Mouse (Mus musculus): ENCODE results near the gene Capn2.

The Capn2 gene

DNA sequence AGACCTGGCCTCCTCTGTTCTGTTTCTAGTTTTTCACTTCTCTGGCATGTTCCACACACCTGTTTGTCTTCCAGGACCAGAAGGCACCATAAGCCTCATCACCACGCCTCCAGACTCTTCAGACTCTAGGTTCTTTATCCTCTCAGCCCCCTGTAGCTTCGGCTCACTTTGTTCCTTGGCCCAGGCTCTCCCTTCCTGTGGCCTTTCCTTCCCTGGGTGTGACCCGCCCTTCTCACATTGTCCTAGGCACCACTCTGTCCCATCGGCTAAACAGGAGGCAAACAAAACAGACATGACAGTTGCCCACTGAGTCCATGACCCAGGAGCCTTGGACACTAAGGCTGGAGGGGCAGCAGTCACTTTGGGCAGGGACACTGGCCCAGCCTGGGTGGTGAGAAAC lies 17.2 kb downstream of the Capn2 start:
- no peak for DNase-seq

GRCm38 (mm10) chr1:182499443-182500089 lies 17.8 kb downstream of the Capn2 start:
- no peak for DNase-seq

- no peak for DNase-seq
Observed at GRCm38 (mm10) chr1:182497736-182498135, 19.7 kb downstream of the Capn2 start.

GRCm38 (mm10) chr1:182496685-182497084 lies 20.7 kb downstream of the Capn2 start:
- DNase-seq: no peak

DNA sequence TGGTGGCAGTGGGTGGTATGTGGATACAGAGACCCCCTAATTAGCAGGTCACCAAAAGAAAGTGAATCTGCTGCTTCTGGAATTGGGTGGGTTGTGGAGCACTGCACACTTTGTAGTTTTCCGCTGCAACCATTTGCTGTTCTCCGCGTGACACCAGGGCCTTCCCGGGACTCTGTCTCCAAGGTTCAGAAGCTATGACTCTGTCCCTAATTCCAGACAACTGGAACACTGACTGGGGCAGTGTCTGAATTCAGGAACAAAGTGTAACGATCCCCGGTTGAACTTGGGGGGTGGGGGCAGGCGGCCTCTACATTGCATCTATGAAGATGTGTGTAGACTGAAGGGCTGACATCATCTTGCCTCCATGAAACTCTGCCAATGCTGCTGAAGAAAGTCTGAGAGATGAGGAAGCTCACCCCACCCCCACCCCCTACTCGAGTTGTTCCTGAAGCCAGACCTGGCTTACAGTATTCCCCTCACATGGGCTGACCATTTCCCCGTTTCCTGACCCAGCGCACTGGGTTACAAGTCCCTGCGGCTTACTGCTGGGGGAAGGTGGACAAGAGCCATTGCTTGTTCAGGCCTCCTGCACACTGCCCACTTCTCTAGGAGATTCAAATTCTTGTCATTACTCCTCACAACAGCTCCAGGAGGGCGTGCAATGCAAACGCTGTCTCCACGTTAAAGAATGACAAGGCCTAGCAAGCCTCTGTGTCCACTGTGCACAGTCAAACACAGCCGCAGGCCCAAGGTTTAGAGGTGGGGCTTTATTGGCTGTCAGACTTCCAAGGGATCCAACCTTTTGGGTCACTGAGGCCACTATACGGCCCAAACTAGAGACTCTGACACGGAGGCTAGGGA lies 22.9 kb downstream of the Capn2 start:
- no peak for DNase-seq

DNA sequence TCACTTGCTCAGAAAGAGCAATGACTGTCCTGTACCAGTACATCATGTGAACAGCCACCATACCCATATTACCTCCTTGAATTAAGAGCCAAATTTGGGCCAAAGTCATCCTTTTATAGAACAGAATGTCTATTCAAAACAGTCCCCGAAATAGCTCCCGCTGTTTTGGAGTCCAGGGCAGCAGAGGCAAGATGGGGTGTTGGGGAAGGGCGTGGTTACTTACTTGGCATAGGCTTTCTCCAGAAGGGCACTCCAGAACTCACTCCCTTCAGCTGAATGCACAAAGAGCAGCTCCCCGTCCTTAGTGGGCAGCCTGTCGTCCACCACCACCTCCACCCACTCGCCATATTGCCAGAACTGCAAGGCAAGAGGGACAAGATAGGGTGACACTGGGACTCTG lies 25.6 kb downstream of the Capn2 start:
- no peak for DNase-seq

GRCm38 (mm10) chr1:182490568-182490967 lies 26.8 kb downstream of the Capn2 start:
- no peak for DNase-seq

DNA sequence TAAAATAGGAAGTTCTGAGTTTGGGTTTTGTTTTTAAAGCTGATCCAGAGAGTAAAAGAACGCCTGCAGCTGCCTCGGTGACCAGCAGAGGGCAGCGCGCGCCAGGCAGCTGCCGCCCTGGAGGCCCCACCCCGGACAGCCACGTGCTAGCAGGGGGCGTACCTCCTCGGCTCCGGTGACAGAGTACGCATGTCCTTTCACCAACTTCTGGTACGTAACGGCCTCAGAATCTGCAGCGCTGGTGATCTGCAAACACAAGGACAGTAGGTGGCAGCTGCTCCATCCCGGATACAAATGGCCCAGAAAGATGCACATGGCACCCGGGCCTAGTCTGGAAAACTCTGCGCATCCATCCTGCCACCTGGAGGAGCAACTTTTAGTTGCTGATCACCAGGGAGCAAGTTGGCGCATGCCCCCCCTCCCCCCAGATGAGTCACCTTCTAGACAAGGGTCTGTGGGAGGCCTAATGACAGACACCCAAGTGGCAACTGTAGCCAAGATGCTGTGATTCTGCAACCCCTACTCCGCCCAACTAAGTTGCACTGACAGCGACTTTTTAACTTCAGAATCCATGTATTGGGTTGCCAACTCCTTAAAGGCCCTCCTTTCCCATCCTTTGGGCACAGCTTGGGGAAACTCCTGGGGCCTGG lies 27.5 kb downstream of the Capn2 start:
- DNase-seq: peak; percentile 87

- DNase-seq: no peak
Observed at GRCm38 (mm10) chr1:182488503-182488902, 28.9 kb downstream of the Capn2 start.

DNA sequence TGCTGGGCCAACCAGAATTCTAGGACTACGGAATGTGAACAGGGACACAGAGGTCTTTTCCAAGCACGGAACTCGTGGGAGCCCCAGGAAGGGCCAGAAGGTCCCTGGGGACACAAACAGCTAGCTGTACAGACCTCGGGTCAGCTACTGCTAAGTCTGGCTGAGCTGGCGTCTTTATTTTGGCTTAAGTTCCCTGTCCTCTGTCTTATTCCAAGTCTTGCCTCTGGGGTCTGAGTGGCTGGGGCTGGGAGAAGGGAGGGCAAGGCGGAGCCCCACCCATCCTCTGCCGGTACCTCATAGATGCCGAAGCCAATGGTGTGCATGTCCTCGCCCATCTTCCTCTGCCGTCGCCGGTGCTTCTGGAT lies 33.5 kb downstream of the Capn2 start:
- no peak for DNase-seq

- DNase-seq: no peak
Observed at GRCm38 (mm10) chr1:182482991-182483909, 34.2 kb downstream of the Capn2 start.

DNA sequence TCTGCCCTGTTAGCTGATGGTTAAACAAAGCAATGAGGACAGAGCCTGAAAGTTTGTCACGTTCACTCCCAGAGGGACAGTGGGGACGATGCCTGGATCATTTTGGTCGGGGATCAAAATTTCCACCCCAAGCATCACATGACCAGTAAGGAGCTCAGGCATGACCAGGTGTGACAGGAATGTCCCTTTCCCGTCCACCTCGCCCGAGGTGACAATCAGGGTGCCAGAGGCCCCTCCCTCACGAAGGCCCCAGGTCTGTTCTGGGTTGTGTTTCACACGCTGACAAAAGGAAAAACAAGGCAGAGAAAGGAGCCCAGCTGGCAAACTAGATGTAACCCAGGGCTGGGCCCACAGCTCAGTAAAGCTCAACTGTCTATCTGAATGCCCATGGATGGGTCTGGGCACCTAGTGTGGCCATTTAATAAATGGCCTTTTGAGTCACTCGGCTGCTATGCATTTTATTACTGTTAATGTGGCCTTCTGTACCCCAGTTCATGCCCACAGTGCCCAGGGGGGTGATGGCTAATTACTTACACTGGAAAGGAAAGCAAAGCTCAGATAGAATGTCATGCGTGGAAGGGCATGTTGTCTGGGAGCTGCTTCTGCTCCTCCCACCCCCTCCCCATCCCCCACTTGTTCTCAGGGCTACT lies 35.6 kb downstream of the Capn2 start:
- DNase-seq: no peak

DNA sequence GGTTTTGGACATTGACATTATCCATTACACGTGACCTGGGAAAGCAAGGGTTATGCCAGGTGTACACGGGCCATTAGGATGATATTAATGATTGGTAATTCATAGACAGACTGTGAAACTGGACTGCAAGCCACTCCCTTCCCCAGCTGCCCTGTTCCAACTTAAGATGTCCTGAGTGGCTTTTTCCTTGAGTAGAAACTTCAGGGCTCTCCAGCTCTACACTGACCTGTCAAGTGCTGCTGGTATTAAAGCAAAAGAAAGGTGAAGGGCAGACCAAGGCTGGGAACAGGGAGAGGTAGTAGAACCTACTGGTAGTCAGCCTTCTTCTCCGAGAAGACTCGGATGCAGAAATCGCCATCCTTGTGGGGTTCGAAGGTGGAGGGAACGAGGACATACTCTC lies 36.3 kb downstream of the Capn2 start:
- no peak for DNase-seq

DNA sequence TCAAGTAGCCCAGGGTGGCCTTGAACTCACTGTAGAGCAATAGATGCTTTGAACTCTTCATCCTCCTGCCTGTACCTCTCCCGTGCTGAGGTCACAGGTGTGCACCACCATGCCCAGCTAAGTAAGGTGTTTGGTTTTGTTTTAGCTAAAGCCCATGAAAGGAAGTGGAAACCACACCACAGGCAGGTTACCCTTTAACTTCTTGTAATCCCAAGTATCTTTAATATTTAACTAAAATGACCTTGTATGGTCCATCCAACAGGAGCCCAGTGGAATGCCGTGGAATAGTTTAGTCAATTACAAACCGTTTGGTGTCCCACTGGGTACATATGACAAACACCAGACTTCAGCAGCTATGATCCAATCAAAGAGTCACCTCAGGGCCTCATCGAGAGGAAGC lies 38.5 kb downstream of the Capn2 start:
- DNase-seq: no peak

DNA sequence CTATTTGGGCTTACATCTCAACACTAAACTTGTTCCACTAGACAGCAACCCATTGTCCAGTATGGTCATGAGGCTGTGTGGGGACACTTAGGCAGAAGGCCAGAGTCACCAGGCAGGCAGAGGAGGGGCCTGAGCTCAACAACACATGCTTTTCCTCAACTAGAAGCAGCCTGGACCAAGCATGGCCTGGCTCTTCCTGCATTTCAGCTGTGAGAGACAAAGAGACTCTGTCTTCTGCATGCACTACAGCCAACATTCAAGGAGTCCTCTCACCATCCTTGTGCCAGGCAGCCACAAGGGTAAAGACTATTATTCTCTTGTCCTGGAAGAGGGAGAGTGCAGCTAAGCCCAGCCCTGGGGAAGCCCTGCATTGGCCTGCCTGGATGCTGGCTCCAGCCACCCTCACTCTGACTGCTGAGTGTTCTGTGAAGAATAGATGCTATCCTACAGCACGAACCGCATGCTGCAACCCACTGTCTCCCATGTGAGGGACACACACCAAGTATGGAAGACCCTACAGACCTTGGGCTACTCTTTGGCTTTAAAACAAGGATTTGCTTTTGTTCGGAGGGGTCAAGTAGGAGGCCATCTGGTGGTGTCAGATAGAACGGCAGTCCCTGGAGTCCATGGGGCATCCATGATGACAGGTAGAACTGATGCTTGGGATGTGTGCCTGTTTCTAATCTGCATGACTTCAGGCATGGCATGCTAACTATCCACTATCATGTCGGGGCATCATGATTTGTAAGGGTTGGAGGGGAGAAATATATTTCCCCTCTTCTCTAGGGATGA lies 42.2 kb downstream of the Capn2 start:
- no peak for DNase-seq

DNA sequence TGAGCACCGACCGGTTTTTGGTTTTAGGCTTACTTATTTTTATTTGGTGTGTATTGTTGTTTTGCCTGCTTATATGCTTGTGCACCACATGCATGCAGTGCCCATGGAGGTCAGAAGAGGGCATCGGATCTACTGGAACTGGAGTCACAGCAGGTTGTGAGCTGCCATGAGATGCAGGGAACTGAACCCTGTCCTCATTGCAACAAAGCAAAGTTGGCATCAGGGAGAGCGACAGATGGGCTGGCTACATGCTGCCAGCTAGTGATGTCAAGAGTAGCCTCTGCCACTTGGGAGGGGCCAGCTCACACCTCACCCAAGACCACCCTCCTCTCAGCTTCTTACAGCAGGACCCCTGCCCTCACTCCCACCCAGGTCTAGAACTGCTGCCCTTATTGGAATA lies 51.4 kb downstream of the Capn2 start:
- DNase-seq: no peak

- no peak for DNase-seq
Observed at GRCm38 (mm10) chr1:182465309-182465708, 52.1 kb downstream of the Capn2 start.

GRCm38 (mm10) chr1:182461813-182462212 lies 55.6 kb downstream of the Capn2 start:
- DNase-seq: no peak

- DNase-seq: no peak
Observed at GRCm38 (mm10) chr1:182461261-182461660, 56.1 kb downstream of the Capn2 start.

- DNase-seq: no peak
Observed at GRCm38 (mm10) chr1:182460291-182461244, 56.8 kb downstream of the Capn2 start.
